Mouse (Mus musculus) heart, postnatal 0 days (tissue): ENCODE measurements at regions not wholly inside any gene's neighbourhood (a gene's known extent, or its start where the extent isn't known, plus 50 kb on each side); places are given as distances from the start of the nearest gene placed in this dataset.

Source experiments
- ATAC-seq: fragments of 200-750 bp; cut with Nextera tagmentation; 2 replicates; pipeline ENCODE4 v1.8.0; 2017; ENCODE audit warnings: low read depth, moderate number of reproducible peaks, moderate library complexity; ENCODE audit not compliant: insufficient read depth
- DNase-seq: peaks from one replicate; pipeline ENCODE4 v3.0.0-alpha.2; 2016; ENCODE audit warnings: low spot score
- H3K27ac ChIP-seq: fragments of 300-500 bp; sonication (generic); 2 replicates; pipeline ENCODE4 v1.5.1; 2014; ENCODE audit warnings: low read depth, mild to moderate bottlenecking
- H3K27me3 ChIP-seq: fragments of 300-500 bp; sonication (generic); 2 replicates; pipeline ENCODE4 v1.6.1; 2014; ENCODE audit warnings: low read length, mixed read lengths; ENCODE audit not compliant: control insufficient read depth, insufficient read depth
- H3K36me3 ChIP-seq: fragments of 300-500 bp; sonication (generic); replicated peaks from 2 replicates; pipeline ENCODE4 v1.6.1; 2014; ENCODE audit warnings: low read length, mixed read lengths; ENCODE audit not compliant: control insufficient read depth, insufficient read depth
- H3K4me1 ChIP-seq: fragments of 300-500 bp; sonication (generic); 2 replicates; pipeline ENCODE4 v1.6.1; 2014; ENCODE audit warnings: antibody characterized with exemption; ENCODE audit not compliant: control insufficient read depth, insufficient read depth
- H3K4me2 ChIP-seq: fragments of 300-500 bp; sonication (generic); 2 replicates; pipeline ENCODE4 v1.6.1; 2014; ENCODE audit warnings: low read depth, mild to moderate bottlenecking, low read length, moderate library complexity
- H3K4me3 ChIP-seq: fragments of 300-500 bp; sonication (generic); 2 replicates; pipeline ENCODE4 v1.5.1; 2014; ENCODE audit warnings: low read depth, low read length
- H3K9ac ChIP-seq: fragments of 300-500 bp; sonication (generic); replicated peaks from 2 replicates; pipeline ENCODE4 v1.6.1; 2014; ENCODE audit warnings: low read depth, low read length, mixed read lengths
- H3K9me3 ChIP-seq: fragments of 300-500 bp; sonication (generic); replicated peaks from 2 replicates; pipeline ENCODE4 v1.6.1; 2016; ENCODE audit warnings: low read length; ENCODE audit not compliant: control insufficient read depth
- CTCF ChIP-seq: IDR thresholded peaks from 2 replicates; pipeline ENCODE4 v1.5.1; 2016; ENCODE audit warnings: antibody characterized with exemption, control low read depth, low read depth
- EP300 ChIP-seq: IDR thresholded peaks from 2 replicates; pipeline ENCODE4 v1.6.1; 2016; ENCODE audit warnings: antibody characterized with exemption, low read depth
- WGBS: fragments of 180-500 bp; shearing (Covaris S2); extraction: QIAGEN DNeasy Blood & Tissue Kit; methylation state at CpG from one replicate; pipeline ENCODE4 v1.1.7; 2014; 5-methylcytosine and 5-hydroxymethylcytosine counted together

DNA sequence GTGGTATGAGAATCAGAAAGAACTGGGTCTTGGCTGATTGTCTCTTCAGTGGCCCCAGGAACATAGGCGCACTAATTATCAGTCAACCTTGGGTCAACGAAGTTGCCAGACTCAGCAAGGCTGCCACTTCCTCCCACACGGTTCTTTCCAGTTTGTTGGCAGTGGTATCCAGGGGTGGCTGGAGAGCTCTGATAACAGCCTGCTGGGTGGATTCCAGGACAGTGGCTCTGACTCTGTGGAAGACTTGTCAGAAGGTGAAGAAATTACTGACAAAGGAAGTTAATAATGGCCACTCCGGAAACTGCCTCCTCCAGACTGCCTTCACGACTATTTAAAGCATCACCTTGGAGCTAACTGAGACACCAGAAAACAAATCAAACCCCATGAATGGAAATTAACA is 50.5 kb upstream of the Ndufb6 start:
- ATAC-seq = peak; percentile 70
- no peak overlapping the region for H3K9ac ChIP-seq
- no peaks in the 10 kb centered on the region for H3K27me3 ChIP-seq
- no peak overlapping the region for H3K4me2 ChIP-seq
- H3K27ac ChIP-seq = peak overlapping the region; percentile 48; the same call in 1 of the 2 replicates
- no peak overlapping the region for H3K4me3 ChIP-seq
- 0 out of 2 replicates have a peak, but pooled peaks cover 7% of the 10 kb centered on the region for H3K4me1 ChIP-seq
- H3K9me3 ChIP-seq = no peaks in the 10 kb centered on the region
- peak; percentile 56 for DNase-seq
- TF ChIP-seq EP300 (no peak), CTCF (no peak)
- H3K36me3 ChIP-seq = no peaks in the 10 kb centered on the region
- WGBS = 2% methylated on average over 5 of the region's 5 CpGs
